Mouse (Mus musculus) frontal cortex, adult 2 months (tissue): ENCODE measurements around the gene Zfp2. TPM values are rescaled to one million over a fixed set of nuclear protein-coding genes. Genes with fewer than 3 reads are reported as not detected.

ENCODE experiments used
- DNase-seq, 2 experiments: peaks; one replicate each; pipeline ENCODE4 v3.0.0; 2022; ENCODE audit warnings: low spot score in 1 of 2; ENCODE audit errors: extremely low spot score in 1 of 2
- polyA plus RNA-seq: library from polyadenylated mRNA; depleted of rRNA; stranded (reverse); fragments of >200 nt; gene quantifications from 2 replicates; pipeline ENCODE4 v1.2.3, GENCODE M21; 2012; rRNA removed

The Zfp2 gene
- polyA plus RNA-seq, 1 experiment, result 19.2 TPM

- no peak for DNase-seq
These were observed 32.2 kb downstream of the Zfp2 start for GRCm38 (mm10) chr11:50883756-50884155.

- DNase-seq, result no peak
These were observed 37.3 kb downstream of the Zfp2 start for GRCm38 (mm10) chr11:50878641-50879040.

- DNase-seq, result no peak
These were observed 64.9 kb downstream of the Zfp2 start for GRCm38 (mm10) chr11:50850989-50851601.

DNA sequence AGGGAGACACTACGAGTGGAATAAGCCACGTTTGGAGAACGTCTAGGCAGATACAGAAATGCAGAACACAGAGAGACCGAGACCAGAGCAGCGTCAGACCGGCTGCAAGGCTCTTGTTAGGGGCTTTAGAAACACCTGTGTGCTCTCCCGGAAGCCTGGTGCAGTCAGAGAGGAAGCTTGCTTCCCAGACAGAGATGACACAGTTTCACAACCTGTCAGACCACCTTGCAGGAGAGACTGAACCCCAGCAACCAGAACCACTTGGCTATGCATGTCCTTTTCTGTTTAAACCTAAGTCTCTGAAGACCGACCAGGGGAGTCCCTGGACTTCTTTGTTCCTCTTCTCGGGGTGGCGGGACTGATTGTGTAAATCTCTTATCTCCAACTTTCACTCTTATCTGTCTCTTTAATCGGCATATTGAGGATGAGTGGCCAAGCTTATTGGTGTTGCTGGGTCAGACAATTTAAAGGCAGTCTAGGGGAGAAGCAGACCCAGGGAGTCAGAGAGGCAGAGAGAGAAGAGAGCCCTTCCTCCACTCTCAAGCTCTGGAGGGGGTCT lies 65.7 kb downstream of the Zfp2 start, which contains the start of gene Grm6:
Gene Grm6, plus strand, starts transcription at position 509 of the 559 bp plus-strand sequence.
- no peak for DNase-seq

DNA sequence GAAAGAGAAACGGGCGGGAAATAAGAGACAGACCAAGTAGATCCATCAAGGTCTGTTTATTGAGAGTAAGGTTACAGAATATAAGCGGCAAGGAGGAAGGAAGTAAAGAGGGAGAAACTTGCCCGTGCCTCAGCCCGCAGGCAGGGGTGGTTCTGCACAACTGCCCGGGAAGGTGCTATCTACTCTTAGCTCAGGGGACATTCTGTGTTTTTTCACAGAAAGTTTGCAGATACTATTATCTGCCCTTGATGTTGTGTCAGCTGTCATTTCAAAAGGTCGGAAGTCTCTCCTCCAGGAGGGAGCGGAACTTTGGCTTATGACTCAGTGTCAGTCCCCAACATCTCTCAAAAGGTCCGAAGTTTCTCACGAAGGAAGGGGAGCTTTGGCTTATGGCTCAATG lies 66.7 kb downstream of the Zfp2 start:
- DNase-seq, result no peak

Other genes starting within 250 kb of the Zfp2 start
- 17.3 and 22.2 TPM in 2 replicates for gene Zfp354c, start 88.4 kb downstream of the Zfp2 start, polyA plus RNA-seq
- 1.9 TPM in 2 replicates for gene Zfp879, start 74.6 kb downstream of the Zfp2 start, polyA plus RNA-seq
- gene Grm6, start 65.5 kb downstream of the Zfp2 start, polyA plus RNA-seq, result 0.04 TPM in 1 of 2 replicates, not detected in the other
- gene Zfp454, start 28.5 kb downstream of the Zfp2 start, polyA plus RNA-seq, result 5.6 and 6.0 TPM in 2 replicates
- gene Zfp354b, start 15.5 kb upstream of the Zfp2 start, polyA plus RNA-seq, result 2.6 and 2.8 TPM in 2 replicates
- gene 4933414I15Rik, start 27.6 kb upstream of the Zfp2 start, polyA plus RNA-seq, result not detected in 2 replicates
- not detected in 2 replicates for gene Prop1, start 37.6 kb upstream of the Zfp2 start, polyA plus RNA-seq
- gene Olfr1378, start 50.4 kb upstream of the Zfp2 start, polyA plus RNA-seq, result not detected in 2 replicates
- gene Olfr1377, start 65.8 kb upstream of the Zfp2 start, polyA plus RNA-seq, result not detected in 2 replicates
- gene Olfr51, start 87.4 kb upstream of the Zfp2 start, polyA plus RNA-seq, result not detected in 2 replicates
- not detected in 2 replicates for gene Olfr54, start 98.1 kb upstream of the Zfp2 start, polyA plus RNA-seq
- not detected in 2 replicates for gene Olfr1375, start 131.9 kb upstream of the Zfp2 start, polyA plus RNA-seq
- gene Zfp354a, start 143.1 kb upstream of the Zfp2 start, polyA plus RNA-seq, result 9.8 and 12.5 TPM in 2 replicates